Mouse (Mus musculus): Measurements from ENCODE around the gene Ano2. TPM values are rescaled to one million over a fixed set of nuclear protein-coding genes. Genes with fewer than 3 reads are reported as not detected.

The Ano2 gene
- polyA plus RNA-seq, 2 experiments: 0.03 TPM; not detected in 1

GRCm38 (mm10) chr6:126035621-126036020, 345.4 kb downstream of the Ano2 start:
- Histone ChIP-seq H3K4me3 (ENCODE audit: insufficient read depth in 1 of 2, low read depth in 2 of 2, low read length in 2 of 2) (no peak overlapping the region), H3K9ac (replicated peaks) (no peak overlapping the region), H3K36me3 (replicated peaks; ENCODE audit: control insufficient read depth, insufficient read depth, low read depth) (no peaks in the 10 kb centered on the region), H3K27me3 (ENCODE audit: control insufficient read depth, insufficient read depth, low read length) (no peaks in the 10 kb centered on the region), H3K4me2 (ENCODE audit: low read depth) (no peak overlapping the region), H3K9me3 (ENCODE audit: control insufficient read depth, low read length) (no peaks in the 10 kb centered on the region), H3K4me1 (replicated peaks; ENCODE audit: control insufficient read depth in 2 of 2, insufficient read depth in 2 of 2, low read length in 1 of 2) (peaks cover 0 to 3% of the 10 kb centered on the region in 2 experiments; a peak in 1 of 4 replicates), H3K27ac (no peak overlapping the region)
- WGBS (ENCODE audit: insufficient replicate concordance): 39% methylated on average over 2 of the region's 2 CpGs
- DNase-seq (ENCODE audit: low read depth in 3 of 3, low spot score in 3 of 3) (no peak), ATAC-seq (ENCODE audit: insufficient read depth) (no peak)
- TF ChIP-seq EP300 (IDR thresholded peaks at IDR 0.05; ENCODE audit: low read depth) (no peak), CTCF (IDR thresholded peaks at IDR 0.05; ENCODE audit: low read depth) (no peak)

- 22% methylated on average over 4 of the region's 4 CpGs for WGBS (ENCODE audit: insufficient replicate concordance)
- Histone ChIP-seq H3K36me3 (replicated peaks; ENCODE audit: control insufficient read depth, insufficient read depth, low read depth) (no peaks in the 10 kb centered on the region), H3K9ac (replicated peaks) (no peak overlapping the region), H3K27ac (no peak overlapping the region), H3K4me1 (replicated peaks; ENCODE audit: control insufficient read depth in 2 of 2, insufficient read depth in 2 of 2, low read length in 1 of 2) (no peaks in the 10 kb centered on the region), H3K27me3 (ENCODE audit: control insufficient read depth, insufficient read depth, low read length) (no peaks in the 10 kb centered on the region), H3K9me3 (ENCODE audit: control insufficient read depth, low read length) (no peaks in the 10 kb centered on the region), H3K4me3 (ENCODE audit: insufficient read depth in 1 of 2, low read depth in 2 of 2, low read length in 2 of 2) (no peak overlapping the region), H3K4me2 (ENCODE audit: low read depth) (no peak overlapping the region)
- DNase-seq (ENCODE audit: low read depth in 3 of 3, low spot score in 3 of 3): no peak
- TF ChIP-seq EP300 (IDR thresholded peaks at IDR 0.05; ENCODE audit: low read depth) (no peak), CTCF (IDR thresholded peaks at IDR 0.05; ENCODE audit: low read depth) (peak; percentile 45; the same call in 1 of the 2 replicates)
- no peak for ATAC-seq (ENCODE audit: insufficient read depth)
Observed at GRCm38 (mm10) chr6:126045931-126046330, 355.7 kb downstream of the Ano2 start.

GRCm38 (mm10) chr6:126048206-126048605, 358.0 kb downstream of the Ano2 start:
- H3K4me2 ChIP-seq (ENCODE audit: low read depth): no peak overlapping the region
- H3K4me3 ChIP-seq (ENCODE audit: insufficient read depth in 1 of 2, low read depth in 2 of 2, low read length in 2 of 2): no peak overlapping the region
- H3K9me3 ChIP-seq (ENCODE audit: control insufficient read depth, low read length): no peaks in the 10 kb centered on the region
- DNase-seq (ENCODE audit: low read depth in 3 of 3, low spot score in 3 of 3) (no peak), ATAC-seq (ENCODE audit: insufficient read depth) (no peak)
- no peaks in the 10 kb centered on the region for H3K4me1 ChIP-seq (replicated peaks; ENCODE audit: control insufficient read depth in 2 of 2, insufficient read depth in 2 of 2, low read length in 1 of 2)
- H3K36me3 ChIP-seq (replicated peaks; ENCODE audit: control insufficient read depth, insufficient read depth, low read depth): no peaks in the 10 kb centered on the region
- H3K9ac ChIP-seq (replicated peaks): no peak overlapping the region
- H3K27me3 ChIP-seq (ENCODE audit: control insufficient read depth, insufficient read depth, low read length): no peaks in the 10 kb centered on the region
- WGBS (ENCODE audit: insufficient replicate concordance): 44% methylated on average over 4 of the region's 4 CpGs
- TF ChIP-seq EP300 (IDR thresholded peaks at IDR 0.05; ENCODE audit: low read depth) (no peak), CTCF (IDR thresholded peaks at IDR 0.05; ENCODE audit: low read depth) (no peak)
- H3K27ac ChIP-seq: no peak overlapping the region

- H3K9ac ChIP-seq (replicated peaks): no peak overlapping the region
- H3K27me3 ChIP-seq (ENCODE audit: control insufficient read depth, insufficient read depth, low read length): no peaks in the 10 kb centered on the region
- ATAC-seq (ENCODE audit: insufficient read depth) (no peak), DNase-seq (ENCODE audit: low read depth in 3 of 3, low spot score in 3 of 3) (no peak)
- 62% methylated on average over 5 of the region's 5 CpGs for WGBS (ENCODE audit: insufficient replicate concordance)
- TF ChIP-seq EP300 (IDR thresholded peaks at IDR 0.05; ENCODE audit: low read depth): no peak
- no peak for TF ChIP-seq CTCF (IDR thresholded peaks at IDR 0.05; ENCODE audit: low read depth)
- no peaks in the 10 kb centered on the region for H3K9me3 ChIP-seq (ENCODE audit: control insufficient read depth, low read length)
- H3K27ac ChIP-seq: no peak overlapping the region
- no peaks in the 10 kb centered on the region for H3K36me3 ChIP-seq (replicated peaks; ENCODE audit: control insufficient read depth, insufficient read depth, low read depth)
- H3K4me1 ChIP-seq (replicated peaks; ENCODE audit: control insufficient read depth in 2 of 2, insufficient read depth in 2 of 2, low read length in 1 of 2): no peaks in the 10 kb centered on the region
- H3K4me3 ChIP-seq (ENCODE audit: insufficient read depth in 1 of 2, low read depth in 2 of 2, low read length in 2 of 2): no peak overlapping the region
- no peak overlapping the region for H3K4me2 ChIP-seq (ENCODE audit: low read depth)
Observed at GRCm38 (mm10) chr6:126053136-126053535, 362.9 kb downstream of the Ano2 start.

- no peak for ATAC-seq (ENCODE audit: insufficient read depth)
- no peak overlapping the region for H3K4me2 ChIP-seq (ENCODE audit: low read depth)
- no peaks in the 10 kb centered on the region for H3K27me3 ChIP-seq (ENCODE audit: control insufficient read depth, insufficient read depth, low read length)
- no peak overlapping the region for H3K9ac ChIP-seq (replicated peaks)
- no peak for DNase-seq (ENCODE audit: low read depth in 3 of 3, low spot score in 3 of 3)
- WGBS (ENCODE audit: insufficient replicate concordance): 53% methylated on average over 3 of the region's 3 CpGs
- no peaks in the 10 kb centered on the region for H3K9me3 ChIP-seq (ENCODE audit: control insufficient read depth, low read length)
- TF ChIP-seq EP300 (IDR thresholded peaks at IDR 0.05; ENCODE audit: low read depth) (no peak), CTCF (IDR thresholded peaks at IDR 0.05; ENCODE audit: low read depth) (no peak)
- H3K36me3 ChIP-seq (replicated peaks; ENCODE audit: control insufficient read depth, insufficient read depth, low read depth): no peaks in the 10 kb centered on the region
- H3K27ac ChIP-seq: no peak overlapping the region
- H3K4me1 ChIP-seq (replicated peaks; ENCODE audit: control insufficient read depth in 2 of 2, insufficient read depth in 2 of 2, low read length in 1 of 2): no peaks in the 10 kb centered on the region
- H3K4me3 ChIP-seq (ENCODE audit: insufficient read depth in 1 of 2, low read depth in 2 of 2, low read length in 2 of 2): no peak overlapping the region
Observed at GRCm38 (mm10) chr6:126057706-126058105, 367.5 kb downstream of the Ano2 start.

All from liver, embryonic 14.5 days (tissue).